Mouse (Mus musculus) gastrocnemius, postnatal 4 days (tissue): Measurements from ENCODE around the gene Rtn4. TPM values are rescaled to one million over a fixed set of nuclear protein-coding genes. Genes with fewer than 3 reads are reported as not detected.

ENCODE experiments used
- total RNA-seq, 2 experiments: library from RNA; stranded (reverse); gene quantifications; 2 replicates each; pipeline ENCODE4 v1.2.3; 2021

Rtn4 gene
- total RNA-seq, 2 experiments from 2014 or later: 699 to 725 TPM

Other genes with a start within 250 kb of the Rtn4 start
- gene Prorsd1, start 177.9 kb upstream of the Rtn4 start, total RNA-seq: 10 to 100 TPM; 18.2 to 22.6 TPM
- 10 to 100 TPM; 23.8 to 30.8 TPM for gene Mtif2, start 166.5 kb upstream of the Rtn4 start, total RNA-seq
- gene Clhc1, start 145.0 kb upstream of the Rtn4 start, total RNA-seq: under 1 TPM; 0.17 to 0.26 TPM
- gene Rps27a, start 144.8 kb upstream of the Rtn4 start, total RNA-seq: 1,000 to 10,000 TPM; 1,011 to 1,106 TPM
- gene 4931440F15Rik, start 132.7 kb downstream of the Rtn4 start, total RNA-seq: 1 to 10 TPM; 2.0 to 2.1 TPM